Mouse (Mus musculus) limb, embryonic 15.5 days (tissue): ENCODE data around the gene Hoxa2. TPM values are rescaled to one million over a fixed set of nuclear protein-coding genes. Genes with fewer than 3 reads are reported as not detected.

Experiments
- ATAC-seq: fragments of 200-750 bp; cut with Nextera tagmentation; 2 replicates; pipeline ENCODE4 v1.8.0; 2017; ENCODE audit warnings: low read depth, moderate TSS enrichment; ENCODE audit not compliant: insufficient number of reproducible peaks, low FRiP score, low TSS enrichment
- H3K27ac ChIP-seq: fragments of 300-500 bp; sonication (generic); 2 replicates; pipeline ENCODE4 v1.5.1; 2015; ENCODE audit warnings: moderate library complexity, mild to moderate bottlenecking, inconsistent platforms
- H3K27me3 ChIP-seq: fragments of 300-500 bp; sonication (generic); 2 replicates; pipeline ENCODE4 v1.6.1; 2015; ENCODE audit warnings: inconsistent platforms
- H3K36me3 ChIP-seq: fragments of 300-500 bp; sonication (generic); 2 replicates; pipeline ENCODE4 v1.6.1; 2015; ENCODE audit warnings: inconsistent platforms
- H3K4me1 ChIP-seq: fragments of 300-500 bp; sonication (generic); 2 replicates; pipeline ENCODE4 v1.6.1; 2015; ENCODE audit warnings: inconsistent platforms
- H3K4me2 ChIP-seq: fragments of 300-500 bp; sonication (generic); 2 replicates; pipeline ENCODE4 v1.6.1; 2015; ENCODE audit warnings: mild to moderate bottlenecking, inconsistent platforms
- H3K4me3 ChIP-seq: fragments of 300-500 bp; sonication (generic); 2 replicates; pipeline ENCODE4 v1.5.1; 2015; ENCODE audit warnings: mild to moderate bottlenecking, inconsistent platforms
- H3K9ac ChIP-seq: fragments of 300-500 bp; sonication (generic); 2 replicates; pipeline ENCODE4 v1.6.1; 2015; ENCODE audit warnings: inconsistent platforms
- H3K9me3 ChIP-seq: fragments of 300-500 bp; sonication (generic); 2 replicates; pipeline ENCODE4 v1.6.1; 2016; ENCODE audit warnings: inconsistent platforms
- WGBS: fragments of 180-500 bp; shearing (Covaris S2); methylation state at CpG from one replicate; pipeline ENCODE4 v1.1.7; 2015; 5-methylcytosine and 5-hydroxymethylcytosine counted together
- polyA plus RNA-seq: library from polyadenylated mRNA; unstranded; fragments of >200 nt; fragmentation: Nextera tagmentation; extraction: Ambion mirVana; gene quantifications from 2 replicates; pipeline ENCODE4 v1.2.1, GENCODE M21; 2015

The Hoxa2 gene
- polyA plus RNA-seq, 1 experiment from 2014 or later, result 0.59 TPM

- H3K4me2 ChIP-seq, result no peak overlapping the region
- peaks cover 77% of the 10 kb centered on the region for H3K27me3 ChIP-seq
- H3K4me3 ChIP-seq, result no peak overlapping the region
- no peak overlapping the region for H3K9ac ChIP-seq
- peaks cover 5% of the 10 kb centered on the region; the same call in 1 of the 2 replicates for H3K4me1 ChIP-seq
- no peak overlapping the region for H3K27ac ChIP-seq
- no peaks in the 10 kb centered on the region for H3K36me3 ChIP-seq
- WGBS, result 42% methylated on average over 4 of the region's 4 CpGs
- no peaks in the 10 kb centered on the region for H3K9me3 ChIP-seq
- ATAC-seq, result no peak
Observed at GRCm38 (mm10) chr6:52151571-52151970, 13.1 kb downstream of the Hoxa2 start.

GRCm38 (mm10) chr6:52150401-52150966 is 14.1 kb downstream of the Hoxa2 start:
- no peak for ATAC-seq
- H3K36me3 ChIP-seq, result no peaks in the 10 kb centered on the region
- no peak overlapping the region; the same call in 1 of the 2 replicates for H3K4me3 ChIP-seq
- WGBS, result 9% methylated on average over 16 of the region's 16 CpGs
- 0 out of 2 replicates have a peak overlapping the region, but pooled peaks have one; percentile 14 for H3K4me2 ChIP-seq
- H3K27me3 ChIP-seq, result peaks cover 70% of the 10 kb centered on the region
- no peak overlapping the region for H3K9ac ChIP-seq
- H3K9me3 ChIP-seq, result no peaks in the 10 kb centered on the region
- H3K4me1 ChIP-seq, result peaks cover 5% of the 10 kb centered on the region; the same call in 1 of the 2 replicates
- no peak overlapping the region for H3K27ac ChIP-seq

GRCm38 (mm10) chr6:52139115-52139514 is 25.5 kb downstream of the Hoxa2 start:
- Histone ChIP-seq H3K27me3 (no peaks in the 10 kb centered on the region), H3K9me3 (no peaks in the 10 kb centered on the region), H3K4me1 (no peaks in the 10 kb centered on the region), H3K27ac (no peak overlapping the region), H3K4me2 (no peak overlapping the region), H3K4me3 (no peak overlapping the region), H3K36me3 (no peaks in the 10 kb centered on the region), H3K9ac (no peak overlapping the region)
- 78% methylated on average over 5 of the region's 5 CpGs for WGBS
- ATAC-seq, result no peak

GRCm38 (mm10) chr6:52138576-52138975 is 26.1 kb downstream of the Hoxa2 start:
- H3K4me3 ChIP-seq, result no peak overlapping the region
- H3K9ac ChIP-seq, result no peak overlapping the region
- WGBS, result 61% methylated on average over 10 of the region's 10 CpGs
- no peak overlapping the region for H3K27ac ChIP-seq
- H3K4me2 ChIP-seq, result no peak overlapping the region
- H3K4me1 ChIP-seq, result no peaks in the 10 kb centered on the region
- no peaks in the 10 kb centered on the region for H3K27me3 ChIP-seq
- H3K9me3 ChIP-seq, result no peaks in the 10 kb centered on the region
- no peak for ATAC-seq
- H3K36me3 ChIP-seq, result no peaks in the 10 kb centered on the region

- ATAC-seq, result no peak
- H3K27ac ChIP-seq, result no peak overlapping the region
- H3K4me2 ChIP-seq, result no peak overlapping the region
- H3K4me1 ChIP-seq, result no peaks in the 10 kb centered on the region
- no peaks in the 10 kb centered on the region for H3K36me3 ChIP-seq
- H3K9me3 ChIP-seq, result no peaks in the 10 kb centered on the region
- H3K27me3 ChIP-seq, result no peaks in the 10 kb centered on the region
- H3K9ac ChIP-seq, result no peak overlapping the region
- no peak overlapping the region for H3K4me3 ChIP-seq
- WGBS, result 60% methylated on average over 9 of the region's 9 CpGs
Observed at GRCm38 (mm10) chr6:52137841-52138535, 26.6 kb downstream of the Hoxa2 start.

GRCm38 (mm10) chr6:52123673-52124072 is 41.0 kb downstream of the Hoxa2 start:
- Histone ChIP-seq H3K36me3 (no peaks in the 10 kb centered on the region), H3K4me2 (no peak overlapping the region), H3K27ac (no peak overlapping the region), H3K4me1 (no peaks in the 10 kb centered on the region), H3K27me3 (no peaks in the 10 kb centered on the region), H3K9me3 (no peaks in the 10 kb centered on the region), H3K9ac (no peak overlapping the region), H3K4me3 (no peak overlapping the region)
- no peak for ATAC-seq
- WGBS, result 76% methylated on average over 4 of the region's 4 CpGs

- no peak for ATAC-seq
- 51% methylated on average over 3 of the region's 3 CpGs for WGBS
- 0 out of 2 replicates have a peak, but pooled peaks cover 2% of the 10 kb centered on the region for H3K27me3 ChIP-seq
Observed at GRCm38 (mm10) chr6:52121173-52121572, 43.5 kb downstream of the Hoxa2 start.

GRCm38 (mm10) chr6:52118903-52119635 is 45.6 kb downstream of the Hoxa2 start:
- H3K27me3 ChIP-seq, result peaks cover 9% of the 10 kb centered on the region; the same call in 1 of the 2 replicates
- no peaks in the 10 kb centered on the region for H3K36me3 ChIP-seq
- H3K9ac ChIP-seq, result no peak overlapping the region
- 0 out of 2 replicates have a peak, but pooled peaks cover 14% of the 10 kb centered on the region for H3K4me1 ChIP-seq
- H3K4me2 ChIP-seq, result no peak overlapping the region
- no peaks in the 10 kb centered on the region for H3K9me3 ChIP-seq
- no peak overlapping the region for H3K27ac ChIP-seq
- no peak for ATAC-seq
- WGBS, result 23% methylated on average over 6 of the region's 6 CpGs
- no peak overlapping the region for H3K4me3 ChIP-seq

More at GRCm38 (mm10) chr6:52121173-52121572, 43.5 kb downstream of the Hoxa2 start:
- Histone ChIP-seq H3K4me2 (no peak overlapping the region), H3K36me3 (no peaks in the 10 kb centered on the region), H3K9me3 (no peaks in the 10 kb centered on the region), H3K9ac (no peak overlapping the region), H3K4me3 (no peak overlapping the region), H3K27ac (no peak overlapping the region), H3K4me1 (0 out of 2 replicates have a peak, but pooled peaks cover 7% of the 10 kb centered on the region)

- H3K9ac ChIP-seq, result no peak overlapping the region
- H3K4me1 ChIP-seq, result 0 out of 2 replicates have a peak, but pooled peaks cover 14% of the 10 kb centered on the region
- H3K4me3 ChIP-seq, result no peak overlapping the region
- no peaks in the 10 kb centered on the region for H3K36me3 ChIP-seq
- H3K27ac ChIP-seq, result no peak overlapping the region
- H3K27me3 ChIP-seq, result peaks cover 9% of the 10 kb centered on the region; the same call in 1 of the 2 replicates
- no peak overlapping the region for H3K4me2 ChIP-seq
- 10% methylated on average over 5 of the region's 5 CpGs for WGBS
- no peaks in the 10 kb centered on the region for H3K9me3 ChIP-seq
- no peak for ATAC-seq
Observed at GRCm38 (mm10) chr6:52115899-52116298, 48.7 kb downstream of the Hoxa2 start.

Other genes with a start within 250 kb of the Hoxa2 start
- gene Skap2, start 152.3 kb downstream of the Hoxa2 start, polyA plus RNA-seq, result 18.7 and 18.8 TPM in 2 replicates
- 0.52 and 0.68 TPM in 2 replicates for gene Hoxa1, start 6.5 kb downstream of the Hoxa2 start, polyA plus RNA-seq
- 0.10 and 0.26 TPM in 2 replicates for gene 5730596B20Rik, start 12.7 kb upstream of the Hoxa2 start, polyA plus RNA-seq
- 0.52 and 0.63 TPM in 2 replicates for gene Hoxa4, start 26.9 kb upstream of the Hoxa2 start, polyA plus RNA-seq
- 1.7 and 2.1 TPM in 2 replicates for gene Hoxa5, start 39.8 kb upstream of the Hoxa2 start, polyA plus RNA-seq
- gene Hoxa6, start 43.9 kb upstream of the Hoxa2 start, polyA plus RNA-seq, result 0.41 and 1.1 TPM in 2 replicates
- 2.2 and 2.5 TPM in 2 replicates for gene Hoxa3, start 48.5 kb upstream of the Hoxa2 start, polyA plus RNA-seq
- gene Gm28308, start 48.5 kb upstream of the Hoxa2 start, polyA plus RNA-seq, result 0.70 TPM in 1 of 2 replicates, not detected in the other
- gene Hoxa7, start 57.0 kb upstream of the Hoxa2 start, polyA plus RNA-seq, result 12.0 and 12.9 TPM in 2 replicates
- 30.8 and 34.0 TPM in 2 replicates for gene Hoxa9, start 66.3 kb upstream of the Hoxa2 start, polyA plus RNA-seq
- gene Hoxa10, start 76.0 kb upstream of the Hoxa2 start, polyA plus RNA-seq, result 86.8 and 108 TPM in 2 replicates
- gene Hoxa11, start 81.0 kb upstream of the Hoxa2 start, polyA plus RNA-seq, result 23.3 and 33.4 TPM in 2 replicates
- 11.0 and 17.4 TPM in 2 replicates for gene Hoxa13, start 96.0 kb upstream of the Hoxa2 start, polyA plus RNA-seq
- gene Evx1, start 148.7 kb upstream of the Hoxa2 start, polyA plus RNA-seq, result 0.19 and 0.59 TPM in 2 replicates